Mouse (Mus musculus) testis, adult 2 months (tissue): Measurements from ENCODE around the gene Aim2.

ENCODE experiments used
- CTCF ChIP-seq: fragments of 200-500 bp; IDR thresholded peaks from 2 replicates; pipeline ENCODE4 v1.5.1; 2012; ENCODE audit warnings: low read depth, mild to moderate bottlenecking, inconsistent platforms, low read length, moderate library complexity; ENCODE audit not compliant: control insufficient read depth, insufficient read depth, insufficient replicate concordance
- POLR2A ChIP-seq: fragments of 200-500 bp; IDR thresholded peaks from 2 replicates; pipeline ENCODE4 v1.6.1; 2012; ENCODE audit warnings: low read depth, mild to moderate bottlenecking, inconsistent platforms, low read length, moderate library complexity; ENCODE audit not compliant: control insufficient read depth

GRCm38 (mm10) chr1:173328446-173328845, 22.2 kb upstream of the Aim2 start:
- TF ChIP-seq POLR2A (no peak), CTCF (no peak)
